Mouse (Mus musculus): ENCODE measurements around the gene Hmgcs1.

Gene Hmgcs1

GRCm38 (mm10) chr13:119753859-119754634, 63.9 kb downstream of the Hmgcs1 start:
- peak; percentile 60 to 73 for DNase-seq (ENCODE audit: low spot score in 2 of 2)

GRCm38 (mm10) chr13:119754635-119755020, 64.4 kb downstream of the Hmgcs1 start:
- peak in 1 of 2 experiments; percentile 39 for DNase-seq (ENCODE audit: low spot score in 2 of 2)

- DNase-seq (ENCODE audit: low spot score in 2 of 2), result peak; percentile 55 to 66
Observed at GRCm38 (mm10) chr13:119755141-119755547, 65.0 kb downstream of the Hmgcs1 start.

GRCm38 (mm10) chr13:119755681-119756471, 65.7 kb downstream of the Hmgcs1 start, which contains the start of gene Nim1k:
TSS of gene Nim1k (minus strand) at chr13:119755882.
- DNase-seq (ENCODE audit: low spot score in 2 of 2), result peak; percentile 91 to 93

- peak in 1 of 2 experiments; percentile 23 for DNase-seq (ENCODE audit: low spot score in 2 of 2)
Observed at GRCm38 (mm10) chr13:119756831-119757230, 66.7 kb downstream of the Hmgcs1 start.

All from right cerebral cortex, postnatal 10 days (tissue).